Mouse (Mus musculus) heart, embryonic 13.5 days (tissue): ENCODE results near the gene Xpnpep2. TPM values are rescaled to one million over a fixed set of nuclear protein-coding genes. Genes with fewer than 3 reads are reported as not detected.

Source experiments
- ATAC-seq: fragments of 200-750 bp; cut with Nextera tagmentation; 2 replicates; pipeline ENCODE4 v1.8.0; 2017; ENCODE audit warnings: moderate TSS enrichment; ENCODE audit not compliant: insufficient number of reproducible peaks, low FRiP score, low TSS enrichment; ENCODE audit errors: extremely low read depth
- H3K27ac ChIP-seq: fragments of 300-500 bp; sonication (generic); replicated peaks from 2 replicates; pipeline ENCODE4 v1.5.1; 2015; ENCODE audit warnings: moderate library complexity, mild to moderate bottlenecking, inconsistent platforms
- H3K27me3 ChIP-seq: fragments of 300-500 bp; sonication (generic); replicated peaks from 2 replicates; pipeline ENCODE4 v1.6.1; 2015; ENCODE audit warnings: mild to moderate bottlenecking, inconsistent platforms
- H3K36me3 ChIP-seq: fragments of 300-500 bp; sonication (generic); 2 replicates; pipeline ENCODE4 v1.6.1; 2015; ENCODE audit warnings: mild to moderate bottlenecking, inconsistent platforms
- H3K4me1 ChIP-seq: fragments of 300-500 bp; sonication (generic); 2 replicates; pipeline ENCODE4 v1.6.1; 2015; ENCODE audit warnings: inconsistent platforms
- H3K4me2 ChIP-seq: fragments of 300-500 bp; sonication (generic); 2 replicates; pipeline ENCODE4 v1.6.1; 2015; ENCODE audit warnings: inconsistent platforms, mild to moderate bottlenecking, moderate library complexity
- H3K4me3 ChIP-seq: fragments of 300-500 bp; sonication (generic); 2 replicates; pipeline ENCODE4 v1.5.1; 2015; ENCODE audit warnings: moderate library complexity, mild to moderate bottlenecking, inconsistent platforms
- H3K9ac ChIP-seq: fragments of 300-500 bp; sonication (generic); 2 replicates; pipeline ENCODE4 v1.6.1; 2015; ENCODE audit warnings: inconsistent platforms, mild to moderate bottlenecking, moderate library complexity
- H3K9me3 ChIP-seq: fragments of 300-500 bp; sonication (generic); 2 replicates; pipeline ENCODE4 v1.6.1; 2016; ENCODE audit warnings: inconsistent platforms
- WGBS: fragments of 180-500 bp; shearing (Covaris S2); methylation state at CpG from one replicate; pipeline ENCODE4 v1.1.7; 2015; ENCODE audit warnings: mixed read lengths; 5-methylcytosine and 5-hydroxymethylcytosine counted together
- polyA plus RNA-seq: library from polyadenylated mRNA; unstranded; fragments of >200 nt; fragmentation: Nextera tagmentation; extraction: Ambion mirVana; gene quantifications from 2 replicates; pipeline ENCODE4 v1.2.1, GENCODE M21; 2015

Gene Xpnpep2
- polyA plus RNA-seq, 1 experiment from 2014 or later = 0.47 TPM

- no peaks in the 10 kb centered on the region for H3K4me1 ChIP-seq
- no peak for ATAC-seq
- no peak overlapping the region for H3K4me2 ChIP-seq
- no peak overlapping the region for H3K9ac ChIP-seq
- H3K36me3 ChIP-seq = no peaks in the 10 kb centered on the region
- H3K9me3 ChIP-seq = no peaks in the 10 kb centered on the region
- no peak overlapping the region for H3K4me3 ChIP-seq
- peaks cover 26% of the 10 kb centered on the region for H3K27me3 ChIP-seq
- no peak overlapping the region for H3K27ac ChIP-seq
- WGBS = 65% methylated on average over 6 of the region's 6 CpGs
Measured at GRCm38 (mm10) chrX:48127502-48128218, 19.1 kb downstream of the Xpnpep2 start.

GRCm38 (mm10) chrX:48129167-48129566, 20.6 kb downstream of the Xpnpep2 start:
- Histone ChIP-seq H3K36me3 (no peaks in the 10 kb centered on the region), H3K27ac (no peak overlapping the region), H3K27me3 (peaks cover 21% of the 10 kb centered on the region), H3K4me3 (no peak overlapping the region), H3K9me3 (no peaks in the 10 kb centered on the region), H3K9ac (no peak overlapping the region), H3K4me1 (no peaks in the 10 kb centered on the region), H3K4me2 (no peak overlapping the region)
- ATAC-seq = no peak
- 75% methylated on average over 1 of the region's 1 CpGs for WGBS

- H3K4me1 ChIP-seq = no peaks in the 10 kb centered on the region
- H3K36me3 ChIP-seq = no peaks in the 10 kb centered on the region
- 75% methylated on average over 4 of the region's 4 CpGs for WGBS
- H3K4me2 ChIP-seq = no peak overlapping the region
- H3K4me3 ChIP-seq = no peak overlapping the region
- H3K27ac ChIP-seq = no peak overlapping the region
- no peaks in the 10 kb centered on the region for H3K9me3 ChIP-seq
- H3K27me3 ChIP-seq = peaks cover 34% of the 10 kb centered on the region
- no peak overlapping the region for H3K9ac ChIP-seq
- no peak for ATAC-seq
Measured at GRCm38 (mm10) chrX:48136935-48137334, 28.4 kb downstream of the Xpnpep2 start.

- H3K27me3 ChIP-seq = peaks cover 36% of the 10 kb centered on the region
- 52% methylated on average over 6 of the region's 6 CpGs for WGBS
- ATAC-seq = no peak
- no peak overlapping the region for H3K9ac ChIP-seq
- H3K27ac ChIP-seq = no peak overlapping the region
- H3K4me1 ChIP-seq = no peaks in the 10 kb centered on the region
- no peaks in the 10 kb centered on the region for H3K9me3 ChIP-seq
- H3K4me3 ChIP-seq = no peak overlapping the region
- no peak overlapping the region for H3K4me2 ChIP-seq
- H3K36me3 ChIP-seq = no peaks in the 10 kb centered on the region
Measured at GRCm38 (mm10) chrX:48138011-48138410, 29.5 kb downstream of the Xpnpep2 start.

GRCm38 (mm10) chrX:48138539-48139275, 30.2 kb downstream of the Xpnpep2 start:
- H3K9me3 ChIP-seq = no peaks in the 10 kb centered on the region
- no peak overlapping the region for H3K4me2 ChIP-seq
- no peaks in the 10 kb centered on the region for H3K4me1 ChIP-seq
- H3K36me3 ChIP-seq = no peaks in the 10 kb centered on the region
- 43% methylated on average over 7 of the region's 7 CpGs for WGBS
- ATAC-seq = no peak
- H3K27me3 ChIP-seq = peaks cover 36% of the 10 kb centered on the region
- no peak overlapping the region for H3K9ac ChIP-seq
- no peak overlapping the region for H3K4me3 ChIP-seq
- no peak overlapping the region for H3K27ac ChIP-seq

GRCm38 (mm10) chrX:48139368-48140285, 31.1 kb downstream of the Xpnpep2 start:
- Histone ChIP-seq H3K9me3 (no peaks in the 10 kb centered on the region), H3K4me2 (no peak overlapping the region), H3K9ac (no peak overlapping the region), H3K4me3 (no peak overlapping the region), H3K4me1 (no peaks in the 10 kb centered on the region; the same call in 1 of the 2 replicates), H3K36me3 (no peaks in the 10 kb centered on the region), H3K27me3 (peaks cover 36% of the 10 kb centered on the region), H3K27ac (no peak overlapping the region)
- 56% methylated on average over 14 of the region's 14 CpGs for WGBS
- ATAC-seq = no peak

- 45% methylated on average over 3 of the region's 3 CpGs for WGBS
- Histone ChIP-seq H3K4me3 (no peak overlapping the region), H3K36me3 (no peaks in the 10 kb centered on the region), H3K27ac (no peak overlapping the region), H3K4me1 (no peaks in the 10 kb centered on the region; the same call in 1 of the 2 replicates), H3K9me3 (no peaks in the 10 kb centered on the region), H3K4me2 (no peak overlapping the region), H3K27me3 (peaks cover 31% of the 10 kb centered on the region), H3K9ac (no peak overlapping the region)
- no peak for ATAC-seq
Measured at GRCm38 (mm10) chrX:48140286-48140877, 31.9 kb downstream of the Xpnpep2 start.

GRCm38 (mm10) chrX:48141481-48141880, 33.0 kb downstream of the Xpnpep2 start:
- Histone ChIP-seq H3K9ac (no peak overlapping the region), H3K9me3 (no peaks in the 10 kb centered on the region), H3K4me2 (no peak overlapping the region), H3K27me3 (peaks cover 22% of the 10 kb centered on the region), H3K4me1 (no peaks in the 10 kb centered on the region; the same call in 1 of the 2 replicates), H3K27ac (no peak overlapping the region), H3K36me3 (no peaks in the 10 kb centered on the region), H3K4me3 (no peak overlapping the region)
- no peak for ATAC-seq
- 51% methylated on average over 6 of the region's 6 CpGs for WGBS

- Histone ChIP-seq H3K9ac (peak overlapping the region; percentile 64), H3K4me2 (peak overlapping the region; percentile 63), H3K9me3 (no peaks in the 10 kb centered on the region), H3K36me3 (no peaks in the 10 kb centered on the region), H3K27ac (no peak overlapping the region), H3K27me3 (peaks cover 7% of the 10 kb centered on the region; the same call in 1 of the 2 replicates), H3K4me1 (no peaks in the 10 kb centered on the region; the same call in 1 of the 2 replicates), H3K4me3 (peak overlapping the region; percentile 41)
- 43% methylated on average over 26 of the region's 26 CpGs for WGBS
- ATAC-seq = no peak
Measured at GRCm38 (mm10) chrX:48143415-48144335, 35.1 kb downstream of the Xpnpep2 start.

GRCm38 (mm10) chrX:48146262-48146661, 37.7 kb downstream of the Xpnpep2 start, which contains the start of gene Sash3:
TSS of gene Sash3 (plus strand) at chrX:48146436.
- no peak within 1 kb of the TSS for H3K4me3 ChIP-seq
- WGBS = 75% methylated on average over 4 of the region's 4 CpGs
- H3K4me1 ChIP-seq = no peaks in the 10 kb centered on the region; the same call in 1 of the 2 replicates
- H3K9ac ChIP-seq = no peak within 1 kb of the TSS
- H3K4me2 ChIP-seq = no peak within 1 kb of the TSS
- H3K27ac ChIP-seq = no peak within 1 kb of the TSS
- ATAC-seq = no peak
- H3K9me3 ChIP-seq = no peaks in the 10 kb centered on the region
- no peaks in the 10 kb centered on the region for H3K36me3 ChIP-seq
- peaks cover 7% of the 10 kb centered on the region; the same call in 1 of the 2 replicates for H3K27me3 ChIP-seq
